Mouse (Mus musculus) layer of hippocampus, adult 9-11 months (tissue): ENCODE results near the gene Ptpn1.
A peak's percentile ranks its signal among the peaks of the same experiment; 100 is the strongest.

Experiments used
- DNase-seq: peaks from one replicate; pipeline ENCODE4 v3.0.0; 2022

The Ptpn1 gene

DNA sequence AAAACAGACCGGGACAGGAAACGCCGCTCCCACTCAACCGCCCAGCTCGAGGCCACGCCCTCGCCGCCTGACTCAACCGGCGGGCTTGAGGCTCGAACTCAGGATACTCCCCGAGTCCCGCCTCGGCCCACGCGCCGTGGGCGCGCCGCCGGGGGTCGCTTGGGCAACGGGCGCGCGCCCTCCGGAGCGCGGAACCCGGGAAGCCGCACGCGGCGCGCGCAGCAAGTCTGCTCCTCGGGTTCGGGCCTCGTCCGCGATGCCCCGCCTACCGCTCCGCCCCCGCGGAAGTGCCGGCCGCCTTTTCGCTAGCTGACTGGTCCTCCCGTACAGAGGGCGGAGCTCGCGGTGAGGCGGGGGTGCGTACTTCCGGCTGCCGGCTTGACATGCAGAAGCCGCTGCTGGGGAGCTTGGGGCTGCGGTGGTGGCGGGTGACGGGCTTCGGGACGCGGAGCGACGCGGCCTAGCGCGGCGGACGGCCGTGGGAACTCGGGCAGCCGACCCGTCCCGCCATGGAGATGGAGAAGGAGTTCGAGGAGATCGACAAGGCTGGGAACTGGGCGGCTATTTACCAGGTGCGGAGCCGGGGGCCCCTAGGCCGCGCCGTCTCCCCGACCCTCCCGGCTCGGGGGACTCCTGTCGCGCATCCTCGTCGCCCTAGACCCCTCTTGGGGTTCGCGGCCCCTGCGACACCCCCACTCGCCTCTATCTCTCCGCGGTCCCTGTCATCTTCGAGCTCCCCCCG is at the start of gene Ptpn1:
Gene Ptpn1, plus strand, starts transcription at position 73 of the 742 bp plus-strand sequence.
- peak; percentile 98 for DNase-seq

DNA sequence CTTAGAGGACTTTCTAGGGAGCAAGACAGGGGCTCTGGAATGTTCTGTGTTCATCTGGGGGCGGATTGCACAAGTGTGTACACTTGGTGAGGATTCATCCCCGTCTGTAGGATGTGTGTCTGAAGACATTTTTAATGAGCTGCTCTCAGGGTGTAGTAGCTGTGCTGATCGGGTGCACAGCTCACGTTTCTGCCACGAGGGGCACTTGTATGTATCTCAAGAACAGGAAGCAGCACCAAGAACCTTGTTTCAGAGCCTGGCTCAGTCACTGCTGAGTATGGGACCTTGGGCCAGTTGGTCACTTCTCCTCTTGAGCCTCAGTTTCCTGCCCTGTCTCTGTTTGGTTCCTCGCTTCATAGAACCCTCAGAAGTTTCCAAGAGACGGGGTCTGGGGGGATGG is 45.4 kb upstream of the Ptpn1 start:
- no peak for DNase-seq

DNA sequence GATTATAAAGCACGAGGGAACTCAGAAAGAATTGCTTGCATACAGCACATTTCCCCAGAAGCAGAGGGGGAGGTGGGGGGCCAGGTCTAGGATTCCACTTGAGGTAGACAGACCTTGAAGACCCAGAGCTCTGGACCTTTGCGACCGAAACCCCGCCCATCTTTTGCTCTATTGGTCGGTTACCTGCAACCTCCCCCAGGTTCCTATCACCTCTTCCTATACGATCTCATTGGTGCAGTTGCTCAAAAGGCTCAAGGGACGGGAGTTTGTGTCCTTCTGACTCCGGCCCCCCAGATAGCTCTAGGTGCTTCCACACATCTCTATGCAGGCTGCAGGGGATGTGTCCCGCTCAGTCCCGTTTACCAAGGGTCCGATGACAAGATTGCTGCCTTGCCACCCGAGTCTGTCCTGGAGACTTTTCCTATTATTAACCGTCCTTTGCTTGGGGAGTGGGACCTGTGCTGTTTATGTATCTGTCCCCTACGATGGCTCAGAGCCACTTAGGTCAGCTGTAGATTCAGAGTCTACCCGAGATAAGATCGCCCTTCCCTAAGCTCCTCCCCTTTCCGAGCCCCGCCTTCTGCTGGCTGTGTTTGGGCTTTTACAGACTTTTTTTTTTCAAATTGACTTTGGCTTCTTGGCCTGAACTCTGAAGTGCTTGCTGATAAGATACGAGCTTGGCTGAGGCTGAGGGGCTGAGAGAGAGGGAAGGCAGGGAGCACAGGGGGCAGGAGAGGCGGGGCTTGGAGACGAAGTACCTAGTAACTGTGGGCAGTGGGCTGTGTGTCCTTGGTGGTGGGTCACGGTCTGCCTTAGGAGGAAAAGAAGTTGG is 44.1 kb upstream of the Ptpn1 start:
- no peak for DNase-seq

DNA sequence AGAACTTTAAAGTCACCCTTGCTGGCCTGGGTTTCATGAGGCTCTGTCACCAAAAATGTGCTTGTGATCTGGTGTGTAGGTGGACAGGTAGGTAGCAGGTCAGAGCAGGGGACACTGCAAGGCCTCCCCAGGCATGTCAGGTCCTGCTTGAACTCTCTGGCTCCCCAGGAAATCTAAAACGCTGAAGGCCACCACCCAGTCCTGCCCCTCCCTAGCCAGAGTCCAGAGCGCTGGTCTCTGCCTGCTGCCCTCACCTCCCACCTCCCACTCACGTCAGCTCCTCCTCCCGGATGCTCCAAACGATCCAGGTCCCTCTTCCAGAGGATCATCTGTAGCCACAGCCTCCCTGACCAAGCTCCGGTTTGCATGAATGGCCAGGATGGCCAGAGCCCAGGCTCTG is 43.0 kb upstream of the Ptpn1 start:
- no peak for DNase-seq

DNA sequence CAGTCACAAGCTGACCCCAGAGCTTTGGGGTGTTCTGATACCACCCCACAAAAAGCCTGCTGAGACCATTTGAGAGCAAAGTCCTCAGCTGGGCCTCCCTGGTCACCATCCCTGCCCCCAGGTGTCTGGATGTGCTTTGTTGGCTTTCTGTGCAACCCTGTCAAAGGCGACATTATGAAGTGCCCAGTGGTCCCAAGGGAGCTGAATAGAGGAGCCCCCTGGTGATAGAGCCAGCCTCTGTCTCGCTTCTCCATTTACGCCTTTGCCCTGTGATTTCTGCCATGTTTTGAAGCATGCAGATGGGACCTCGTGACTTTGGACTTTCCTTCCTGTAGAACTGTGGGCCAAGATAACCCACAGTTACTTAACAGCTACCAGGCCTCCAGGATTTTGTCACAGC is 42.0 kb upstream of the Ptpn1 start:
- no peak for DNase-seq

DNA sequence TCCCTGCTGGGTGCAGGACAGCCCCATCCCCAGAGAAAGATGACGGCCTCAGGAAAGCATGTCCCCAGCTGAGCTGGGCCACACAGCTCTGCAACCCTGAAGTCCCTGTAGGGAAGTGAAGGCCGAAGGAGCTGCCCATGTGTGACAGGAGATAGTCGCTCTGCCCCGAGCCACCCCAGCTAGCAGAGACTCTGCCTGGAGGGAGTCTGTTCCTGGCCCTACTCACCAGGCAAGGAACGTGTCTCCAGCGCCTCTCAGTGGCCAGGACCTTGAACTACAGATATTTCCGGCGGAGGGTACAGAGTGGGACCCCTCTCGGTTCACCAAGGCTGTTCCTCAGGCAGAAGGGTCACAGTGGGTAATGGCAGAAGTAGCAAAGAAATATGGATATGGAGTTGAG is 39.9 kb upstream of the Ptpn1 start:
- DNase-seq: no peak

DNA sequence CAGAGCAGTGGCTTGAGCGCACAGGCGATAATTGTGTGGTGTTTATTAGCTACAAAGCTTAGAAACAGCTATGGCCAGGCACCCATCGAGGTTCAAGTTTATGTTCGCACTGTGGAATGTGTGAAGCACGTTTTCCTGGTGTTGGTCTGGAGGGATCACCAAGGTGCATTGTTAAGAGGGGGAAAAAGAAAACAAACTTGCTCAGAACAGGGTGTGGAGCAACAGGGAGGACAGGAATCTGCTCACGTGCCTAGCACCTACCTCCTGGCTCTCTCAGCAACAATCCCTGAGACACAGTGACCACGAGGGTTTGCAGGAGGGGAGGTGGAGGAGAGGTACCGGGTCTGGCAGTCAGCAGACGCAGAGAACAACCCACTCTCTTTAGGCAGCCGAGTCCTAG is 38.2 kb upstream of the Ptpn1 start:
- DNase-seq: no peak

DNA sequence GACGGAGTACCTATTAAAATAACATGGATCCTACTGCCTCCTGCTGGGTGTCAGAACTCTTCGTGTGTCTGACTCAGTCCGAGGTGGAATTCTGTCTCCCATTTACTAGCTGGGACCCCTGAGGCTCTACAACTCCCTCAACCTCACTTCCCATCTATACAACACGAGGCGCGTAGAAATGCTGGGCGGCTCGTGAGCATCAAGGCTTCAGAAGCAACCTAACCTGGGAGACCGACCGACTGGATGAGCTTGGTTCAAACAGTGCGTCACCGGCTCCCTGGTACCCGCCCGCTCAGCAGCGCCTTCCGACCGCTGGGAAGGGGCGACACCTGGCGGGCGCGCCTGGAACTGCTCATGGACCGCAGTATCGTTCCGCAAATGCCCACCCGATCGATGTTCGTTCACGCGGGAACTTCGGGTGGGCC is 36.9 kb upstream of the Ptpn1 start:
- DNase-seq: peak; percentile 72

DNA sequence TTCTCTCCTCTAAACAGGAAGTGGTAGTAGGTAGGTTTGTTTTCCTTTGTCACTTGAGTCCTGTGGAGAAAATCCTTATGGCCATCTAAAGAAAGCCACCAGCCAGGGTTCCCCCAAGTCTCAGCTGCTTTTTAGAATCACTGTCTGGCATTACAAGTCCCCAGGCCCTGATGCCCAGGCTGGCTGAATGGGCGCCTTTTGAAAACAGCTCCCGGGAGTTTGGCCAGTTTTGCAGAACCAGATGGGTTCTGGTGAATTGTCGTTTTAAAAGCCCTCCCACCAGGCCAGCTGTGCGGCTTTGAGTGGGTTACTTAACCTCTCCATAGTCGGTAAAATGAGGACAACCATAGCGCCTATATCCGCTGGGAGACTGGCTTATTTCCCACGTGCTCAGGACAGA is 34.0 kb upstream of the Ptpn1 start:
- peak; percentile 52 for DNase-seq

DNA sequence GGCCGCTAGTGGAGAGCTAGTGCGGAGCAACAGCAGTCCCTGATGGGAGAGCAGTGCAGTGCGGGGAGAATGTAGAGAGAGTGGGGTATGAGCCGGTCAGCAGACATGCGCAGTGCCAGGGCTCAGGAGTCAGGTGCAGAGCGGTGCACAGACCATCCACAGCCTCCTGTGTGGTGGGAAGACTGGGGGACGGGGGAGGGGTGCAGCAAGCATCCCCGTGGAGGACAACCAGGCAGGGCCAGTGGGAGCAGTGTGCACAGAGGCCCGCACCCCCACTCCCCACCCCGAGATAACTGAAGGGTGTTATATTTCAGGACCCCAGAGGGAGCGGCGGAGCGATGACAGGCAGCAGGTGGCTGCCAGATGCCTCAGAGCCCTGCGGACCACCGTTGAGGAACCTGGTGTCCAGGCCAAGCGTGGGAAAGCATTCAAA is 31.9 kb upstream of the Ptpn1 start:
- no peak for DNase-seq

DNA sequence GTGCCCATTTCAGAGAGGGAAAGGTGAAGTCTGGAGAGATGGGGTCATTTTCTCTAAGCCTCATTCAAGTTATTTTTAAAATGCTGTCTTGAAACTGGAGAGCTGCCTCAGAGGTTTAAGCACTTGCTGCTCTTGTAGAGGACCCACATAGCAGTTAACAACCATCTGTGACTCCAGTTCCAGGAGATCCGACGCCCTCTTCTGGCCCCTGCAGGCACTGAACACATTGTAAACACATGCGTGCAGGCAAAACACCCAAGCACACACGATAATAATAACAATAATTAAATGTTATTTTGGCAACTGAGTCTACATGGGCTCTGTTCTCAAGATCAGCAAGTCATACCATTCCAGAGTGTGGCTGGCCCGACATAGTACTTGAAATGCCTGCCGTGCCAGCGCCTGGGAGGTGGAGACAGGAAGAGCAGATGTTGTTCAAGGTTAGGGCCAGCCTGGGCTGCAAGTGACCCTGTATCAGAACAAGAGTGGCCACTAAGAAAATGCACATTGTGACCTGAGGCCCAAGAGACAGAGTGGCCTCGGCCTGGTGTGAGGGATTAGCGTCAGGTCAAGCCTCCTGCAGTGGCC is 29.6 kb upstream of the Ptpn1 start:
- no peak for DNase-seq

DNA sequence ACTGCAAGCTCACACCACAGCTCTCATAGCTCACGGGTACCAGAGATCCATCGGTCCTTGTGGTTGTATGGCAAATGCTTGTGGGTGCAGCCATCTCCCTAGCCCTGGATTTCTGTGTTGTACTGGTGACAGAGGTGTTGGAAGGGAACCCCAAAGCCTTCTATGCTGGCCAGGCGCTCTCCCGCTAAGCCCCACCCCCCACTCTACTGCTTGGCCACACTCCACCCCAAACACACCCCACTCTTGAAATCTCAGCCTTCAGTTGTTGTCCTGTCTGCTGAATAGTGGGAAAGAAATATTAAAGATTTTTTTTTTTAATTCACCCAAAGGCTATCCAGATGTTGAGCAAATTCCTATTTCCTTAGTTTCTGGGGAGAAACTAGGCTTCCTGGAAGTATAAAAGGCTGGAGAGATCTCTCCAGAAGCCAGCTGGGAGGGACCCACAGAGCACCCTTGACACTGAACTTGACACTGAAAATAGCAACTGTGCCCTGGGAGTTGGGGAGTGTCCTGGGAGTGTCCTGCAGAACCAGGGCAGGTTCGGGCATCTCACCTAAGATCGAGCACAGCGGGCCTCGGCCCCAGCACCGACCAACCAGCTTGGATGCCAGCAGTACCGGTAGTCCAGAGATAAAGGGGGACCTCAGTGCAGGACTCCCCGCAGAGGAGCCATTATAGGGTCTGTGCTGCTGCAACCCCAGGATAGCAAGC is 28.5 kb upstream of the Ptpn1 start:
- no peak for DNase-seq

DNA sequence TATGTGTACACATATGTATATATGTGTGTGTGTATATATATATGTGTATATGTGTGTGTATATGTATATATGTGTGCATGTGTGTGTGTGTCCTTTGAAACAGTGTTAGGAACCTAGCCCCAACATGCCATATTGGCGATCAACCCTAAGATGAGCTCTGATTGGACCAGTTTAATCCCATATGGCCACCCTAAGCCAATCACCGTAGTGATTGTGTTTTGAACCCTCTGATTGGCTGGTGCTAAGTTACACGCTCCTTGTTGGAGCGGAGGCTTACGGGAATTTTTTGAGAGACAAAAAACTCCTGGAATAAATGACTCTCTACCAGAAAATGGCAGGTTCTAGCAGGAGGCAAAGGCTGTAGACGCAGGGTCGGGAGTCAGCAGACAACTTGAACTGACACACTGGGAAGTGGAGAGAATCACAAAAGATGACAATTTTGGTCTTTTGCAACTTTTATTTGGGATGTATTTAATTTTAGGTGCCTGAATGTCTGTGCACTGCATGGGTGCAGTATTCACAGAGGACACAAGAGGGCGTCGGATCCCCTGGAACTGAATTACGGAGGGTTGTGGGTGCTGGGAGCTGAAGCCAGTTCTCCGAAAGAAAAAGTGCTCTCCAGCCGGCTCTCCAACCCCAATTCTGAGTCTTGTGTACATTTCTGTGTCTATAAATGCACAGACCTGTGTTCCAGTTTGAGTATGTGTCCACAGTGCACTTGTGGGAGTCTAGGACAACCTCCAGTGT is 27.1 kb upstream of the Ptpn1 start:
- DNase-seq: no peak

DNA sequence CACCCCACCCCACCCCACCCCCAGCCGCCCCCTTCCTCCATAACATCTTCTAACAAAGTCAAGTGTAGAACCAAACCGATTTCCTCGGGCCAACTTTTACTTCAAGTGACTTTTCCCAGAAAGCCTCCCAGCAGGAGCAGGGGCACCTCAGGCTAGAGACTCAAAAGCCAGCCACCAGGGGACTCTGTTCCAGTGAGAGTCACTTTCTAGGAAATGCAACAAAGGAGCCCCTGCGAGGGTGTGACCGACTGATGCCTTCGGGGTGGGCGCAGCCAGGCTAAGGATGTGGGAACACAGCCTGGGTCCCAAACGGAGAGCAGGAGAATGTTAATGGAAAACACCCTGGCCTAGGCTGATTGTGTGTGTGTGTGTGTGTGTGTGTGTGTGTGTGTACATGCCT is 26.3 kb upstream of the Ptpn1 start:
- no peak for DNase-seq

DNA sequence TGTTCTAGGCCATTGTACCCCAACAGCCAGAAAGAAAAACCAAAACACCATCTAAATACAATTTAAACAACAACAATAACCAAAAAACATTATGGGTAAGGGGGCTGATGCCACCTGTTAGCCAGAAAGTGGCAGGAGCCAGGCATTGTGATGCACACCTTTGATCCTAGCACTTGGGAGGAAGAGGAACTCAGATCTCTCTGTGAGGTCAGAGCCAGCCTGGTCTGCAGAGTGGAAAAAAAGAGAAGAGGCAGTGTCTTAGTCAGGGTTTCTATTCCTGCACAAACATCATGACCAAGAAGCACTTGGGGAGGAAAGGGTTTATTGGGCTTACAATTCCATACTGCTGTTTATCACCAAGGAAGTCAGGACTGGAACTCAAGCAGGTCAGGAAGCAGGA is 25.1 kb upstream of the Ptpn1 start:
- DNase-seq: no peak

DNA sequence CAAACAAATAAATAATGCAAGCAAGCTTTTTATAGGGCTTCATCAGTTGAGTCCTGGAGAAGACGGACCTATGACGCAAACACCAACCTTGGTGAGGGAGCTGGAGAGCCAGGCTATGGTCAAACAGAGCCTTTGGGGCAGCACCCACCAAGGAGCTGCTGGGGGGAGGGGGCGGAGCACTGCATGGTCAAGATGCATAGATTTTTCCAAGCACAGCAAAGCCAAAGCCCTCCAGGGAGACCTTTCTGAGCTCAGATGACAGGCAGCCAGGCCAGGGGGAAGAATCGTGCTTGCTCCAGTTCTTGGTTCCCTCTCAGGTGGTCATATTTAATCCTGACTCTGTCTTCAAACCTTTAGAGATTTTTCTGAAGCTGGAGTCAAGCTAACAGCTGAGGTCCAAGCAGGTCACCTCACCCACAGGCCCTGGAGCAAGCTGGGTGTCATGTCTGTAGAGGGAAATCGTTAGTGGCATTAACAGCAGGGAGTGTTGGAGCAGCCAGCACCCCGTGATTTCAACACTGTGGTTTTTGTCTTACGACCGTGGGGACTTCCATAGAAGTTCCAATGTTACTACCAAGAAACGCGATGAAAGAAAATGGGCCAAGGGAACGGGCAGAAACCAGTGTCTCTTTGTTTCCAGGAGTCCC is 22.2 kb upstream of the Ptpn1 start:
- DNase-seq: no peak

DNA sequence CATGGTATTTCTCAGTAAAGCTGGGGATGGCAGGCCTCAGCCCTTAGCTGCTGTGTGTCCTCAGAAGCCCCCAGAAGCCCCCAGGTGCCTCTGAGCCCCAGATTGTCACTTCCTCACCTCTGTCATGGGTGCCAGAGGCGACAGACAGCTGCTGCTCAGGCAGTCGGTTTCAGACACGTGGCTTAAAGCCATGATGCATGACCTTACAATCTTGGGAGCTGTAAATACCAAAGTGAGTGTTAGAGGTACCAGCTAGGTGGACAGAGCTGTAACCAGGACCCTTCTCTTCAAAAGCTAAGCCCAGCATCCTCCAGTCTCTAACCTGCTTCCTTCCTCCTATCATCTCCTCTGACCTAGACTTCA is 21.7 kb upstream of the Ptpn1 start:
- DNase-seq: no peak

DNA sequence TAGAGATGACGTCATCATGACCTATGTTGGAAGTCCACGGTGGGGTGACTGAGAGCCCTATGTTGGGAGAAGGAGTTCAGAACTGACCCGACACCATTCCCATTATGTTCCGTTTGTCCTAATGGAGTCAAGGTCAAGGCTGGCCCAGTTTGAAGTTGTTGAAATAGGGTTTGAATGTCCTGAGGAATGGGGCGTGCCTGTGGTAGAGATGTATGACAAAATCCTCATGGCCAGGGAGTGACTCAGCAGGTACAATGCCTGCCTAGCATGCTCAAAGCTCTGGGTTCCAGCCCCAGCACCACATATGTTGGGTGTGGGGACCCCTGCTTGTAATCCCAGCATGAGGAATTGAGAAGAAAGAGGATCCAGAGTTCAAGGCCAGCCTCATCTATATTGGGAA is 20.3 kb upstream of the Ptpn1 start:
- DNase-seq: no peak

DNA sequence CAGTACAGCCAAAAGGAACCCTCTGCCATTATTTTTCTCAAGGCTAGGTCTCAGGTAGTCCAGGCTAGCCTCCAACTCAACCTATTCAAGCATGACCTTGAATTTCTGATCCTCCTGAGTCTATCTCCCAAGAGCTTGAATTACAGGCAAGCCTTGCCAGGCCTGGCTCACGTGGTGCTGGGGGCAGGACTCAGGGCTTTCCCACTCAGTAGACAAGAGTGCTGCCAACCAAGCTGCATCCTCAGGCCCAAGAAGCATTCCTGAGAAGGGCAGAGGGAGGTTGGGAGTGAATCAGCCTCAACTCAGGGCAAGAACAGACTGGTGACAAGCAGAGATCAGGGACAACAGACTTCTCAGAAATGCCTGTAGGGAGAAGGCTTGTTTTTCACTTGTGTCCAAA is 12.8 kb upstream of the Ptpn1 start:
- no peak for DNase-seq

DNA sequence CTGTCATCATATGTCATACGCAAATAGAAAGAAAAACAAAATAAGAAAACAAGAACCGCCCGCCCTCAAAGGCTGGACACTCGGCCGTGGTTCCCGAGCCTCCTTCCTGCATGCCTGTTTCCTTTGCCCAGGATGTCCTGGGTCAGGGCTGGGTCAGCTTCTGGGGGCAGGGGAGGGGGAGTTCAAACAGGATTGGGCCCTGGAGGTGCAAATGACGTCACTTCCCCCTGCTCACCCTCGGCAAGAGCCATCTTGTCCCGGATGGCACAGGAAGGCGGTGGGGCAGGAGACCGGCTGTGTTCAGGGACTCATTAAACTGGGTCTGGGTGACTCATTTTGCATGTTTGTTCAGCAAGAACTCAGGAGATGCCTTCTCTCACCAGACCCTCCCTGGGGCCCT is 11.8 kb upstream of the Ptpn1 start:
- no peak for DNase-seq

DNA sequence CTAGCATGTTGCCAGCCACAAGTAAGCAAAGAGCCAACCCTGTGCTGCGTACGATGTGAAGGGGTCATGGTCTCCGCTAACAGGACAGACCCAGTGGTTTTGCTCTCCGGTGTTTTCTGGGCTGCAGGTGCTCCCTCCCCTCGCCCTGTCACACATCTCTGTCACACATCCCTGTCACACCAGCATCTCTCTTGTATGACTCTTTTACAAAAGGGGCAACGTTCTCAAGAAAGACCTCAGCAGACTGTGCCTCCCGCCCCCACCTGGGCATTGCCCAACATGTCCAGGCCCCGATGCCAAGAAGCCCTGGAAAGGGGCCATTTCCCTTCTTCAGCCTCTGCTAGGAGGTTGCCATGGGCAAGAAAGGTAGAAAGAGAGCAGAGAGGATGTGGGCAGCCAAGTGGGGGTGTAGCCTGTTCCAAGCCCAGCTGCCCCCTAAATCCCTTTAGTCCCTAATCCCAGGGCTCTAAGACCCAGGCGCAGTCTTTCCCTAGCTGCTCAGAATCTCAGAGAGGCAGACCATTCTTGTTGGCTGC is 10.8 kb upstream of the Ptpn1 start:
- no peak for DNase-seq

DNA sequence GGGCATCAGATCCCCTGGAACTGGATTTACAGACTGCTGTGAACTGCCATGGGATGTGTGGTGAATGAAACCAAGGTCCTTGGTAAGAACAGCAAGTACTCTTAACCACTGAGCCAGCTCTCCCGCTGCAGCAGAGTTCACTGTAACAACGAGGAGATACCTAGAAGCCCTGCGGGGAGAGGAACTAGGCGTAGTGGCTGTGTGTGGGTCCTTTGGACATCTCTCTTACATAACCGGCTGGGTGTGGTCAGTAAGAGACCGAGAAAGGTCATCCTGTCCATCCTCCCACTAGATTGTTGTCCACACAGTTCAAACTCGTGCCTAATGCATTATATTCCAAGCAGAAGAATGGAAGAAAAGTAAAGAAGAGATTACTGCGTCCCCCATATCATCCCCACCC is 10.0 kb upstream of the Ptpn1 start:
- no peak for DNase-seq
